Mouse (Mus musculus): ENCODE measurements around the gene Furin. TPM values are rescaled to one million over a fixed set of nuclear protein-coding genes. Genes with fewer than 3 reads are reported as not detected.
A peak's percentile ranks its signal among the peaks of the same experiment; 100 is the strongest.

The Furin gene
- total and polyA plus RNA-seq, 2 experiments from 2014 or later, result 6.6 to 25.9 TPM

DNA sequence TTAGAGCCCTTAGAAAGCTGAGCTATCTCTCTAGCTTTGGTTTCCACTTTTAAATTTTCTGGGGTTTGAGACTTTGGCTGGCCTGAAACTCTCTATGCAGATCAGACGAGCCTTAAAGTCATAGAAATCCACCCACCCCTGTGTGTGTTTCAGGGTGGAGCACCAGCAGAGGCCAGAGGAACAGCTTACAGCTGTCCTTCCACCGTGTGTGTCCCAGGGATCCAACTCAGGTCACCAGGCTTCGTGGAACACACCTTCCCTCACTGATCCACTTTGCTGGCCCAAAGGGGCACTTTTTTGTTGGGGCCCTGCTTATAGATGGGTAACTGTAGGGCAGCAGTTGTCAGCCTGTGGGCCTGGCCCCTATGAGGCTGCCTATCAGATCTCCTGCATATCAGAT lies 31.0 kb downstream of the Furin start:
- ATAC-seq (no peak), DNase-seq (ENCODE audit: low spot score) (no peak)
- peaks cover 7% of the 10 kb centered on the region for H3K4me1 ChIP-seq (ENCODE audit: insufficient read depth, low read length)
- no peak overlapping the region for H3K27ac ChIP-seq
- no peak overlapping the region for H3K4me3 ChIP-seq (ENCODE audit: low read length)
- WGBS, result 62% methylated on average over 3 of the region's 3 CpGs
- H3K36me3 ChIP-seq (ENCODE audit: insufficient read depth, low read length), result no peaks in the 10 kb centered on the region
- no peak for TF ChIP-seq CTCF (IDR thresholded peaks at IDR 0.05; ENCODE audit: low read depth)
- no peaks in the 10 kb centered on the region for H3K9me3 ChIP-seq (ENCODE audit: low read length)
- H3K27me3 ChIP-seq (ENCODE audit: insufficient read depth, low read length), result no peaks in the 10 kb centered on the region
- no peak overlapping the region for H3K4me2 ChIP-seq (ENCODE audit: low read depth, low read length)
- H3K9ac ChIP-seq (replicated peaks; ENCODE audit: low read length), result no peak overlapping the region

DNA sequence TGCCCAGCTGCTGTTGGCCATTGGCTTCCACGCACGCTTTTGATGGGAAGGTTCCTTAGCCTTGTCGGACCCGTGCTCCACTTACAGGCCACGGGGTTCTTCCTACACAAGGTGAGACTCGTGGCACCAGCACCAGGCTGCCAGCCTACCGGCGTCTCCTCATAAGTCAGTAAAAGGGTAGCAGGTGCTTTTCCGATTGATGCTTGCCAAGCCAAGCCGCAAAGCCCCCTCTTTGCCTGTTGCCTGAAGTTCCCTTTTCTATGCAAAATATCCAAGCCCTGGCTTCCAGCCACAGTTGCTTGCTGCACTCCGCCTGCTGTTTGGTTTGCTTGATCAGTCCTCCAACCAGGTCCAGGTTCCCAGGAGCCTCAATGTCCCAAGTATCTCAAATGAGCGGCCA lies 31.4 kb downstream of the Furin start:
- H3K27me3 ChIP-seq (ENCODE audit: insufficient read depth, low read length), result no peaks in the 10 kb centered on the region
- no peak overlapping the region for H3K9ac ChIP-seq (replicated peaks; ENCODE audit: low read length)
- DNase-seq (ENCODE audit: low spot score) (peak; percentile 25), ATAC-seq (no peak)
- 65% methylated on average over 12 of the region's 12 CpGs for WGBS
- H3K4me1 ChIP-seq (ENCODE audit: insufficient read depth, low read length), result peaks cover 9% of the 10 kb centered on the region
- H3K4me3 ChIP-seq (ENCODE audit: low read length), result no peak overlapping the region
- no peak overlapping the region for H3K4me2 ChIP-seq (ENCODE audit: low read depth, low read length)
- no peak overlapping the region for H3K27ac ChIP-seq
- H3K9me3 ChIP-seq (ENCODE audit: low read length), result no peaks in the 10 kb centered on the region
- no peak for TF ChIP-seq CTCF (IDR thresholded peaks at IDR 0.05; ENCODE audit: low read depth)
- H3K36me3 ChIP-seq (ENCODE audit: insufficient read depth, low read length), result no peaks in the 10 kb centered on the region

DNA sequence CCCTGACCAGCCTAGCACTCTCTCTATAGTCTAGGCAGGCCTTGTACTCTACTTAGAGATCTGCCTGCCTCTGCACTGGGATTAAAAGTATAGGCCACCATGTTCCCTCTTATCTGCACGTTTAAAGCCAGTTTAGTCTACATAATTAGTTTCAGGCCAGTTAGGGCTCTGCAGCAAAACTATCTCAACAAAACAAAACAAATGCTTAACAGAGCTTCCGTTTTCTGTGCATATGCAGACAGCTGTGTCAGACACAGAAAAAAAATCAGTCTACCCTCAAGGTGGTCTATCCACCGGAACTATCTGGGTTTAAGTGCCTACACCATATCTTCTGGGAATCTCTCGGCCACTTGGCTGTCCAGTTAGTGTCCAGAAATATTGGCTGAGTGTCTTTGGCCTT lies 31.9 kb downstream of the Furin start:
- no peak overlapping the region for H3K4me2 ChIP-seq (ENCODE audit: low read depth, low read length)
- ATAC-seq (no peak), DNase-seq (ENCODE audit: low spot score) (no peak)
- H3K27ac ChIP-seq, result no peak overlapping the region
- no peak for TF ChIP-seq CTCF (IDR thresholded peaks at IDR 0.05; ENCODE audit: low read depth)
- peaks cover 2% of the 10 kb centered on the region; the same call in 1 of the 2 replicates for H3K36me3 ChIP-seq (ENCODE audit: insufficient read depth, low read length)
- 86% methylated on average over 4 of the region's 4 CpGs for WGBS
- H3K4me3 ChIP-seq (ENCODE audit: low read length), result no peak overlapping the region
- no peak overlapping the region for H3K9ac ChIP-seq (replicated peaks; ENCODE audit: low read length)
- no peaks in the 10 kb centered on the region for H3K27me3 ChIP-seq (ENCODE audit: insufficient read depth, low read length)
- no peaks in the 10 kb centered on the region for H3K9me3 ChIP-seq (ENCODE audit: low read length)
- H3K4me1 ChIP-seq (ENCODE audit: insufficient read depth, low read length), result peaks cover 9% of the 10 kb centered on the region

DNA sequence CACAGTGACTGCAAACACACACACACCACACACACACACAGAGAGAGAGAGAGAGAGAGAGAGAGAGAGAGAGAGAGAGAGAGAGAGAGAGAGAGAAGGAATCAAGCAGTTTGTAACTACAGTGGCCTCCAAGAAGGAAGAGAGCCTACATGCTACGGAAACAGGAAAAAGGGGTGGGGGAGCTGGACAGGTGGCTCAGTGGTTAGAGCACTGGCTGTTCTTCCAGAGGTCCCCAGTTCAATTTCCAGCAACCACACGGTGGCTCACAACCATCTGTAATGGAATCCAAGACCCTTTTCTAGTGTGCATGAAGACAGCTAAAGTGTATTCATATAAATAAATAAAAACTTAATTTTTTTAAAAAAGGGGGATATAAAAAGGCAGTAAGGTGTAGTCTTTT lies 32.6 kb downstream of the Furin start:
- Histone ChIP-seq H3K36me3 (ENCODE audit: insufficient read depth, low read length) (peaks cover 8% of the 10 kb centered on the region; the same call in 1 of the 2 replicates), H3K4me3 (ENCODE audit: low read length) (no peak overlapping the region), H3K4me2 (ENCODE audit: low read depth, low read length) (no peak overlapping the region), H3K4me1 (ENCODE audit: insufficient read depth, low read length) (peaks cover 9% of the 10 kb centered on the region), H3K9me3 (ENCODE audit: low read length) (no peaks in the 10 kb centered on the region), H3K27me3 (ENCODE audit: insufficient read depth, low read length) (no peaks in the 10 kb centered on the region), H3K27ac (no peak overlapping the region), H3K9ac (replicated peaks; ENCODE audit: low read length) (no peak overlapping the region)
- 55% methylated on average over 2 of the region's 2 CpGs for WGBS
- no peak for DNase-seq (ENCODE audit: low spot score)
- ATAC-seq, result no peak
- no peak for TF ChIP-seq CTCF (IDR thresholded peaks at IDR 0.05; ENCODE audit: low read depth)

DNA sequence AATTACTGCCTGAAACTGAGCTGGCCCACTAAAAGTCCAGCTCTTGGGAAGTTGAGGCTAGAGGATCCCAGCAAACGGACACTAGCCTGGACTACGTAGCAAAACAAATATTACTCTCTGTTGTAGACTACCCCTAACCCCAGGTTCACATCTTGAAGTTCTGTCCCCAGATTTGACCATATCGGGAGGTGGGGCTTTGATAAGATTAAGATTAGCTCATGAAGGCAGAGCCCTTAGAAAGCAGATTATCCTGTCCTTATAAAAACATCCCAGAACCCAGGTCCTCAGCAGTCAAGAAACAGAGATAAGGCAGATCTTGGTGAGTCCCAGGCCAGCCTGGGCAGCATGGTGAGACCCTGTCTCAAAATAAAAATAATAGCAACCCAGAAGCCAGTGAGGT lies 33.1 kb downstream of the Furin start:
- Histone ChIP-seq H3K9me3 (ENCODE audit: low read length) (no peaks in the 10 kb centered on the region), H3K4me3 (ENCODE audit: low read length) (no peak overlapping the region), H3K4me2 (ENCODE audit: low read depth, low read length) (no peak overlapping the region), H3K27ac (no peak overlapping the region), H3K27me3 (ENCODE audit: insufficient read depth, low read length) (no peaks in the 10 kb centered on the region), H3K4me1 (ENCODE audit: insufficient read depth, low read length) (peaks cover 9% of the 10 kb centered on the region), H3K9ac (replicated peaks; ENCODE audit: low read length) (no peak overlapping the region), H3K36me3 (ENCODE audit: insufficient read depth, low read length) (peaks cover 13% of the 10 kb centered on the region; the same call in 1 of the 2 replicates)
- ATAC-seq (no peak), DNase-seq (ENCODE audit: low spot score) (no peak)
- TF ChIP-seq CTCF (IDR thresholded peaks at IDR 0.05; ENCODE audit: low read depth), result no peak
- WGBS, result 82% methylated on average over 3 of the region's 3 CpGs

DNA sequence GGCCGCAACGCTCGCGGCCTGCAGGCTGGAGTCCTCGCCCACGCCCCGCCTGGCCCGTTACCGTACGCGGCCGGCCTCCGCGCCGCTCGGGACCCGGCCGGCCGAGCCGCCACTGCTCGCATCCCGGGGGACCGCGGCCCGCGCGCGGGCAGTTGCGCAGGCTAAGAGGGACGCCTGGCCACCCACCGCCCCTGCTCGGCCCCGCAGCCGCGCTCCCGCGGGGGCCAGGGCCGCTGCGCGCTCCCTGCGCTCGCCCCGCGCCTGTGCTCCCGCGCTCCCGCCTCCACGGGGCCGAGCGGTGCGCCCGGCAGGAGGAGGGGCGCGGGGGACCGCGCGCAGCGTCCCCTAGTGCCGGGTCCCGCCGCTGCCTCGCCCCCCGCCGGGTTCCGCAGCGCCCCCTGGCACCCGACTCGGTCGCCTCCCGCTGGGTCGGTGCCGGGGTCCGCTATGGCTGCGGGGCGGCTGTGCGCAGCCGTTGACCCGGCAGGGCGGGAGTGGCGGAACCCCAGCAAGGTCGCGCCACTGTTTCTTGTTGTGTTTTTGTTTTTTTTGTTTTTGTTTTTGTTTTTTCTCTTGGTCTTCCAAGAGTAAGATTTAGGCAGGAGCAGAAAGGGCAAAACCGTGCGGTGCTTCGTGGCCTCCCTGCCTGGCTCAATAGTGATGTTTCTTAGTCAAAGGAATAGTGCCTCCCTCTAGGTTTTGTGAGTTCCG lies 34.0 kb downstream of the Furin start, which contains the start of gene Man2a2:
Man2a2 (minus strand) TSS at position 335 of the 711 bp plus-strand sequence.
- Histone ChIP-seq H3K27ac (peak within 1 kb of the TSS; percentile 83), H3K4me3 (ENCODE audit: low read length) (peak within 1 kb of the TSS; percentile 96), H3K27me3 (ENCODE audit: insufficient read depth, low read length) (no peaks in the 10 kb centered on the region), H3K36me3 (ENCODE audit: insufficient read depth, low read length) (peaks cover 20% of the 10 kb centered on the region), H3K4me1 (ENCODE audit: insufficient read depth, low read length) (peaks cover 9% of the 10 kb centered on the region), H3K9me3 (ENCODE audit: low read length) (no peaks in the 10 kb centered on the region), H3K4me2 (ENCODE audit: low read depth, low read length) (peak within 1 kb of the TSS; percentile 82), H3K9ac (replicated peaks; ENCODE audit: low read length) (peak within 1 kb of the TSS; percentile 92)
- ATAC-seq (peak; percentile 79), DNase-seq (ENCODE audit: low spot score) (peak; percentile 92)
- WGBS, result under 1% methylated on average over 59 of the region's 86 CpGs
- peak; percentile 10; the same call in 1 of the 2 replicates for TF ChIP-seq CTCF (IDR thresholded peaks at IDR 0.05; ENCODE audit: low read depth)

DNA sequence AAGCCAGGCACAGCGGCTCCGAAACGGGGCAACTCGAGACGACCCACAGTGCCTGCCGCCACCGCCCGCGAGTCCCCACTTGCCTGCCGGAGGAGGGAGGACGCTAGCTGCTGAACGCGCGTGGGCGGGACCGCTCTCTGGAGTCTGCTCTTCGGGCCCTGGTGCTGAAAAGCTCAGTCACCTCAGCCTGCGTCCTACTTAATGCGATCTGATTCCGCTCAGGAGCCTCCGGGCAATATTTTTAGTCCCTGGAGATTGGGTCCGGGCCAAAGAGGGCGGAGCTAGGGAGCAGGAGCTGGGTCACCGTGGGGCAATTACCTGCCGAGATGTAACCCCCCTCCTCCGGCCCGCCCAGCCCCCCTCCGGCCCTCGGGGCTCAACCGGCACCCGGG lies 34.6 kb downstream of the Furin start:
- no peak for TF ChIP-seq CTCF (IDR thresholded peaks at IDR 0.05; ENCODE audit: low read depth)
- Histone ChIP-seq H3K36me3 (ENCODE audit: insufficient read depth, low read length) (peaks cover 20% of the 10 kb centered on the region), H3K4me3 (ENCODE audit: low read length) (peak overlapping the region; percentile 96), H3K4me2 (ENCODE audit: low read depth, low read length) (peak overlapping the region; percentile 82), H3K4me1 (ENCODE audit: insufficient read depth, low read length) (peaks cover 9% of the 10 kb centered on the region), H3K27me3 (ENCODE audit: insufficient read depth, low read length) (no peaks in the 10 kb centered on the region), H3K9ac (replicated peaks; ENCODE audit: low read length) (peak overlapping the region; percentile 92), H3K9me3 (ENCODE audit: low read length) (no peaks in the 10 kb centered on the region), H3K27ac (peak overlapping the region; percentile 83)
- DNase-seq (ENCODE audit: low spot score), result peak; percentile 69
- ATAC-seq, result peak; percentile 68
- under 1% methylated on average over 30 of the region's 31 CpGs for WGBS

Measured in hindbrain, postnatal 0 days (tissue).